Mouse (Mus musculus): Measurements from ENCODE around the gene Myf6. TPM values are rescaled to one million over a fixed set of nuclear protein-coding genes. Genes with fewer than 3 reads are reported as not detected.

The Myf6 gene
- polyA plus RNA-seq, 1 experiment, result 0.61 TPM

GRCm38 (mm10) chr10:107488654-107489315 lies 5.8 kb downstream of the Myf6 start:
- no peak for DNase-seq
- Histone ChIP-seq H3K27ac (ENCODE audit: insufficient read depth, low read depth, low read length) (no peak overlapping the region), H3K4me3 (ENCODE audit: insufficient read depth, low read depth, low read length) (no peak overlapping the region), H3K27me3 (replicated peaks; ENCODE audit: control insufficient read depth, insufficient read depth, low read length) (0 out of 2 replicates have a peak, but pooled peaks cover 1% of the 10 kb centered on the region), H3K36me3 (ENCODE audit: control insufficient read depth, insufficient read depth, low read length) (no peaks in the 10 kb centered on the region), H3K4me1 (ENCODE audit: control insufficient read depth, insufficient read depth, low read length) (no peaks in the 10 kb centered on the region)
- WGBS, result 30% methylated on average over 12 of the region's 12 CpGs
- TF ChIP-seq POLR2A (IDR thresholded peaks at IDR 0.05; ENCODE audit: low read depth, low read length) (no peak), CTCF (conservative IDR thresholded peaks at IDR 0.05; ENCODE audit: insufficient read depth, insufficient read length, low read depth, low read length) (no peak)

GRCm38 (mm10) chr10:107486770-107487169 lies 7.8 kb downstream of the Myf6 start:
- H3K4me3 ChIP-seq (ENCODE audit: insufficient read depth, low read depth, low read length), result no peak overlapping the region
- TF ChIP-seq CTCF (conservative IDR thresholded peaks at IDR 0.05; ENCODE audit: insufficient read depth, insufficient read length, low read depth, low read length) (no peak), POLR2A (IDR thresholded peaks at IDR 0.05; ENCODE audit: low read depth, low read length) (no peak)
- 19% methylated on average over 12 of the region's 12 CpGs for WGBS
- no peak for DNase-seq
- no peaks in the 10 kb centered on the region for H3K4me1 ChIP-seq (ENCODE audit: control insufficient read depth, insufficient read depth, low read length)
- H3K27me3 ChIP-seq (replicated peaks; ENCODE audit: control insufficient read depth, insufficient read depth, low read length), result 0 out of 2 replicates have a peak, but pooled peaks cover 1% of the 10 kb centered on the region
- no peaks in the 10 kb centered on the region for H3K36me3 ChIP-seq (ENCODE audit: control insufficient read depth, insufficient read depth, low read length)
- no peak overlapping the region for H3K27ac ChIP-seq (ENCODE audit: insufficient read depth, low read depth, low read length)

DNA sequence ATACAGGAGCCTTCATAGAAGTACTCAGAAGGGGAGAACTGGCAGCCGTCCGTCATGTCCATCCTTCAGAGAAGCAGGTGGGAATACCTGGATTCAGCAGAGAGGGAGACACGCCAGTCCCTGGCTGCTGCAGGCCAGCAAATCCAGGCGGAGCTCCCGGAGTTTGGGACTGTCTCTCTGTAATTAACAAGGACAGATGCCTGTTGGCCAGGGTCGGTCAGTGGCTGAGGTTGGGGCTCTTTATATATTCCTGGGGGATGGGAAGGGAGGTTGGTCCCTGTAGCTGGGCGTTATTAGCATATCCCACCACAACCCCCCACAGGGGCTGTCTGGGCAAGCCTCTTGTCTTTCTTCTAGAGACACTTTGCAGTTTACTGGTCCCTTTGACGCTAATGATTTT lies 8.7 kb downstream of the Myf6 start, which contains the start of gene Myf5:
Gene Myf5 (minus strand): TSS at position 265 of the 400 bp plus-strand sequence.
- Histone ChIP-seq H3K4me3 (ENCODE audit: insufficient read depth, low read depth, low read length) (no peak within 1 kb of the TSS), H3K27me3 (replicated peaks; ENCODE audit: control insufficient read depth, insufficient read depth, low read length) (0 out of 2 replicates have a peak, but pooled peaks cover 1% of the 10 kb centered on the region), H3K27ac (ENCODE audit: insufficient read depth, low read depth, low read length) (no peak within 1 kb of the TSS), H3K4me1 (ENCODE audit: control insufficient read depth, insufficient read depth, low read length) (no peaks in the 10 kb centered on the region), H3K36me3 (ENCODE audit: control insufficient read depth, insufficient read depth, low read length) (no peaks in the 10 kb centered on the region)
- DNase-seq, result no peak
- WGBS, result 51% methylated on average over 8 of the region's 8 CpGs
- TF ChIP-seq CTCF (conservative IDR thresholded peaks at IDR 0.05; ENCODE audit: insufficient read depth, insufficient read length, low read depth, low read length) (no peak), POLR2A (IDR thresholded peaks at IDR 0.05; ENCODE audit: low read depth, low read length) (no peak)

- Histone ChIP-seq H3K27me3 (replicated peaks; ENCODE audit: control insufficient read depth, insufficient read depth, low read length) (no peaks in the 10 kb centered on the region), H3K4me3 (ENCODE audit: insufficient read depth, low read depth, low read length) (no peak overlapping the region), H3K4me1 (ENCODE audit: control insufficient read depth, insufficient read depth, low read length) (no peaks in the 10 kb centered on the region), H3K27ac (ENCODE audit: insufficient read depth, low read depth, low read length) (no peak overlapping the region), H3K36me3 (ENCODE audit: control insufficient read depth, insufficient read depth, low read length) (no peaks in the 10 kb centered on the region)
- no peak for DNase-seq
- TF ChIP-seq POLR2A (IDR thresholded peaks at IDR 0.05; ENCODE audit: low read depth, low read length), result no peak
- no peak for TF ChIP-seq CTCF (conservative IDR thresholded peaks at IDR 0.05; ENCODE audit: insufficient read depth, insufficient read length, low read depth, low read length)
- 59% methylated on average over 10 of the region's 10 CpGs for WGBS
Observed at GRCm38 (mm10) chr10:107484050-107484449, 10.5 kb downstream of the Myf6 start.

DNA sequence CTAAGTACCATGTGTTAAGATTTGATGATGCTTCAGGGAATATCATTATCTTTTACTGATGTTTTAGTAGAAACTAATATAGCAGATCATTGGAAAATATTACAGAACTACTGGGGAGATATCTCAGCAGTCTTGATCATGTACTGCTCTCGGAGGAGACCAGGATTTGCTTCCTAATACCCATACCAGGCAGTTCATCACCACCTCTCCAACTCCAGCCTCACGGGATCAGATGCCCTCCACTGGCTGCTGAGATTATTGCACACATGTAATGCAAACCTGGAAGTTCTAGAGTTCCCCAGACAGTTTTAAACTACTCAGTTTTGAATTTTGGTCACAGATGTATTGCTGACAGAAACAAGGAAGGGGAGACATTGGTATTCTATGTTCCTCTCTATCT lies 21.0 kb downstream of the Myf6 start:
- Histone ChIP-seq H3K27me3 (replicated peaks; ENCODE audit: control insufficient read depth, insufficient read depth, low read length) (no peaks in the 10 kb centered on the region), H3K36me3 (ENCODE audit: control insufficient read depth, insufficient read depth, low read length) (no peaks in the 10 kb centered on the region), H3K4me3 (ENCODE audit: insufficient read depth, low read depth, low read length) (no peak overlapping the region), H3K4me1 (ENCODE audit: control insufficient read depth, insufficient read depth, low read length) (no peaks in the 10 kb centered on the region), H3K27ac (ENCODE audit: insufficient read depth, low read depth, low read length) (no peak overlapping the region)
- no peak for TF ChIP-seq POLR2A (IDR thresholded peaks at IDR 0.05; ENCODE audit: low read depth, low read length)
- TF ChIP-seq CTCF (conservative IDR thresholded peaks at IDR 0.05; ENCODE audit: insufficient read depth, insufficient read length, low read depth, low read length), result peak; percentile 24; the same call in 1 of the 2 replicates
- peak; percentile 4 for DNase-seq
- WGBS, result 50% methylated on average over 2 of the region's 2 CpGs

DNA sequence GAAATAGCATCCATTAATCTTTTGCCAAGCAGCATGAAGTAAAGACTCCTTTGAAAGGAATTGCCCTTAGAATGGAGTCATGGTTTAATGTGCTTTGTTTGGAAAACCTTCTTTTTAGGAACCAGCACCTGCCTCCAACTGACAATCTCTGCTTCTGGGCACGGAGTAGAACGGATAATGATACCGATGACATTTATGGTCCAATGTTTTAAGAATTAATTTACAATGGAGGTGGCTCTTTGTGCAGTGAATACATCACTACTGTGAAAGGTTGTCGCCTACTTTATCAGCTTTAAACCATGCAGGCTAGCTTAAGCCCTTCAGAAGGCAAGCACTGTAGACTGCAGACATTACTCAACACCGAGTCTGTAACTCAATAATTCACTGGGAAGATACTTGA lies 22.8 kb downstream of the Myf6 start:
- no peak for TF ChIP-seq POLR2A (IDR thresholded peaks at IDR 0.05; ENCODE audit: low read depth, low read length)
- Histone ChIP-seq H3K27ac (ENCODE audit: insufficient read depth, low read depth, low read length) (no peak overlapping the region), H3K36me3 (ENCODE audit: control insufficient read depth, insufficient read depth, low read length) (no peaks in the 10 kb centered on the region), H3K27me3 (replicated peaks; ENCODE audit: control insufficient read depth, insufficient read depth, low read length) (no peaks in the 10 kb centered on the region), H3K4me3 (ENCODE audit: insufficient read depth, low read depth, low read length) (no peak overlapping the region), H3K4me1 (ENCODE audit: control insufficient read depth, insufficient read depth, low read length) (no peaks in the 10 kb centered on the region)
- 74% methylated on average over 5 of the region's 5 CpGs for WGBS
- DNase-seq, result no peak

- DNase-seq, result no peak
- Histone ChIP-seq H3K27me3 (replicated peaks; ENCODE audit: control insufficient read depth, insufficient read depth, low read length) (no peaks in the 10 kb centered on the region), H3K4me1 (ENCODE audit: control insufficient read depth, insufficient read depth, low read length) (no peaks in the 10 kb centered on the region), H3K4me3 (ENCODE audit: insufficient read depth, low read depth, low read length) (no peak overlapping the region), H3K27ac (ENCODE audit: insufficient read depth, low read depth, low read length) (no peak overlapping the region), H3K36me3 (ENCODE audit: control insufficient read depth, insufficient read depth, low read length) (no peaks in the 10 kb centered on the region)
- WGBS, result 87% methylated on average over 7 of the region's 7 CpGs
- no peak for TF ChIP-seq CTCF (conservative IDR thresholded peaks at IDR 0.05; ENCODE audit: insufficient read depth, insufficient read length, low read depth, low read length)
- no peak for TF ChIP-seq POLR2A (IDR thresholded peaks at IDR 0.05; ENCODE audit: low read depth, low read length)
Observed at GRCm38 (mm10) chr10:107467819-107468218, 26.7 kb downstream of the Myf6 start.

Measured in kidney, adult 2 months (tissue).